Mouse (Mus musculus) left cerebral cortex, postnatal 14 days (tissue): ENCODE measurements around the gene Copb2. TPM values are rescaled to one million over a fixed set of nuclear protein-coding genes. Genes with fewer than 3 reads are reported as not detected.

Experiments
- DNase-seq, 2 experiments: peaks; one replicate each; pipeline ENCODE4 v3.0.0; 2021 to 2022; ENCODE audit warnings: low spot score in 2 of 2, mixed read lengths in 1 of 2
- intact Hi-C: fragments of 180-260 bp; cut with DNase I; formaldehyde crosslinking; loops from one replicate; pipeline ENCODE4 v1.15.1; 2025
- long read RNA-seq, 2 experiments: library from polyadenylated mRNA; stranded (forward); transcript quantifications; one replicate each; pipeline ENCODE4 v2.0.0; 2021
- total RNA-seq, 2 experiments: library from RNA; stranded (reverse); gene quantifications; 2 replicates each; pipeline ENCODE4 v1.2.3; 2021

The Copb2 gene
- total RNA-seq = 10 to 100 TPM; 84.8 to 88.2 TPM
- long read RNA-seq, experiment 1, transcript Copb2-201 (22 exons, 3,050 nt) = major isoform, 107 of 135 reads
- long read RNA-seq, experiment 1, partial matches to known transcripts = 22 of 135 reads
- long read RNA-seq, experiment 1, other reads (novel, unspliced or antisense) = 6 of 135 reads
- long read RNA-seq, experiment 2, transcript Copb2-201 (22 exons, 3,050 nt) = major isoform, 93 of 111 reads
- long read RNA-seq, experiment 2, partial matches to known transcripts = 10 of 111 reads
- long read RNA-seq, experiment 2, other reads (novel, unspliced or antisense) = 8 of 111 reads

DNA sequence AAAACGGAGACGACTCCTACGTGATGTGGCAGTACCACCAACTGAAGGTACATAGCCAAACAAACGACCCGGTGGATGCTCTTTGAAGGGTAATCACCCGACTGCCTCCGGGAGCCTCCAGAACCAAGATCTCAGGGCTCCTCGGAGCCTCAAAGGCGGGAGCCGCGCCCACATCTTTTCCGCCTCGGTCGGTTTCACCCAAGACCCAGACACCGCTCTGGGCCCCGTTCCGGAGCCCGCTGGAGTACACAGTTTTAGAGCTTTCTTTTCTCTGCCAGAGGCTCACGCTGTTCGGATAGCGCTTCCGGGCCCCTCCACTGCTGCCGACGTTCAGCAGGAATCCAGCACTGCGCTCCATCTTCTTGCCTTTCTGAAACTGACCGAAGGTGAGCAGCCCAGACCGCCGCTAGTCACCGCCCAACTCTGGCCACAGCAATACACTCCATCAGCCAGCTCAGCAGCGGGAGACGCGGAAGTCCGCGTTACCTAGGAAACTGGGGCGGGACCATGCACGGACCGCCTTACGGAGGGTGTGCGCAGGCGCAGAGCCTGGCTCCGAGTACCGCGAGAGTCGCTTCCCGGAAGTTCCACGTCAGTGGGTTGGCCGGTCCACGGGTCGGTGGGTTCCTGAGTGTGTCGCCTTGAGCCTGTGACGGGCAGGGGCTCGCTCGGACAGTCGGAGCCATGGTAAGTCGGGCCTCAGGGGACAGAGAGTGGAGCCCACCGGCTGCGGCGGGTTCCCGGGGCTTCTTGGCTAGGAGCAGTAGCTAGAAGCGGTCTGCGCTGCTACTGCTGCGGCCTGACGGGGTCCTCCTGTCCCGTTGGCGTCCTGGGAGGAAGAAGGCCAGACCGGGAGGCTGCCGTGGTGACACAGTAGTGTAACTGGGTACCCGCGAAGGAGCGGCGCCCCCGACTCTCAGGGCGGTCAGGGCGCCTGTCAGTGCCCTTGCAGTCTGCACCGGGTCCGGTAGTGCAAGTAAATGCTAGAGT lies at the start of gene Copb2:
Copb2 (plus strand) TSS at position 585 of the 990 bp plus-strand sequence.
- peak; percentile 99 for DNase-seq
- intact Hi-C loops = no loop called here

DNA sequence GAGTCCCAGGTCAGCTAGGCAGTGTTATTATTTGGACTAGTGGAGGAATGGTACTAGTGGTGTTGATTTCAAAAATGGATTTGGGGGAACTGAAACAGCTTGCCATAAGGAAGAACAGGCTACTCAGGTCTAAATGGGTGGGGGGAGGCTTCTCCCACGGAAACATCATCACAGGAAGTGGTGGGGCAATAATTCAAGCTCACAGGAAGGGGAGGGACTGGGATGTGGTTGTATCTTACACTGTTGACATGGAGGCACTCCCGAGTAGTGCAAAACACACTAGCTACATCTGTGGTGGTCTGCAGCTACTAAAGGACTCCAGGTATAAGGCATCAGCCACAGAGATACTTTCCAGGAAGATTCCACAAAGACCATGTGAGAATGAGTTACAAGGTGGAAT lies 39.6 kb upstream of the Copb2 start:
- intact Hi-C loops = no loop called here
- no peak for DNase-seq

DNA sequence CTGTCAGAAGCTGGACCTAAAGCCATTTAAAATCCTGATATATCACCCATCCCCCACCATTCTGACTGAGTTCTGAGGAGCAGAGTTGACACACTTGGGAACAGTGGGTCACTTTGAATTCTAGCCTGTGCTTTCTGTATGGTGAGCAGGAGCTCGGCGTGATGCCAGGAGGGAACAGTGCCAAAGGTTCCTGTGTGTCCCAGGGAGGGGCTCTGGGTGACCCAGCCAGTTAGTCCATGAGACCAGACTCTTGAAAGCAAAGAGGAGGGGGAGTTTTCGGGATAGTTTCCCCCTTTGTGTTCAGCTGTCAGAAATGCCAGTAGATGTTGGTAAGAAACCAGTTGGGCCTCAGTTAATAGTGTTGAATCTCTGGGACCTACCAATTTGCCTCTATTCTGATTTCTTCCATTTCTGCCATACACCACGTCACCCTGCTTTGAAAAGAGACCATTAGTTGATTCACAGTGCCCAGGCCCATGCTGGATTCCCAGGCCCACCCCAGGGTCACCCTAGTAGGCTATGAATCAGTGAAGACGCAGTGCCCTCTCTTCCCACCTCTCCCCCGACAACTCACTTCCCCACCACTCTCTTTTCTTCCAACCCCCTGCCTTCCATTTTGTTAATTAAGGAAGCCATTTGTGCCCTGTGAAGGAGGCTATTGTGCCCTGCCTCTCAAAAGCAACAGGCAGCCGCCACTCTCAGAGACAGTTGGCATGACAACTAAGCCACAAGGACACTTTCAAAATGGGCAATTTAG lies 38.6 kb upstream of the Copb2 start:
- intact Hi-C loops = no loop called here
- peak; percentile 28 to 30 for DNase-seq

DNA sequence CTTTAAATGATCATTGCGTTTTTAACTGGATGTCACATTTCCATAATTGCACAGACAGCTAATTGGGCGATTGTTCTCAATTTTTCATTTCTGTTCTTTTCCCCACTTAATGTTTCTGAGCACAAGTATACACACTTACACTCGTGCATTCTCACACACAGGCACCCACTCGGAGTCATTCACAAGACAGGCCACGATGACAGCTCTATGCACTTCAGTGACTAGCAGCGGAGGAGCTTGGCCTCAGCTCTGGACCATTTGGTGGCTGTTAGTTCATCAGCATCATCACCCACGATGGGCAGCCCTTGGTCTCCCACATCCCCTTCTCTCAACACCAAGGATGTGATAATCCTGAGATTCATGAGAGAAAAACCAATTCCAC lies 38.0 kb upstream of the Copb2 start:
- intact Hi-C loops = no loop called here
- no peak for DNase-seq

DNA sequence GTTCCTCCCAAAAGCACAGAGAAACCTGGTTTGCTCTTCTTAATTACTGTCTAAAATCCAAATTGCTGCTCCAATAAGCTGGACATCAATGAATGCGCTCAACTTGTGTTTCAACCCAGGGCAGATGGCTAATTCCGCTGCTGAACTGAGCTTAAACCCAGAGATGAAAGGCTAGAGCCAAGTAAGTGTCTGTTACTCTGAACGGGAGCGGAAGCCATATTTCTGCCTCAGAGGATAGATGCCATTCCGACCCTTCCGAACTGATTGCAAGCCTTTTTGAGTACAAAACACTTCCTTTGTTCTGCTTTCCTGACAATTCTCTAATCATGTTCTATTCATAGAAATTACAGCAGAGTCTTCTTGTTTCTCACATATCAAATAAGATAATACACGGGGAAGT lies 36.3 kb upstream of the Copb2 start:
- no peak for DNase-seq

DNA sequence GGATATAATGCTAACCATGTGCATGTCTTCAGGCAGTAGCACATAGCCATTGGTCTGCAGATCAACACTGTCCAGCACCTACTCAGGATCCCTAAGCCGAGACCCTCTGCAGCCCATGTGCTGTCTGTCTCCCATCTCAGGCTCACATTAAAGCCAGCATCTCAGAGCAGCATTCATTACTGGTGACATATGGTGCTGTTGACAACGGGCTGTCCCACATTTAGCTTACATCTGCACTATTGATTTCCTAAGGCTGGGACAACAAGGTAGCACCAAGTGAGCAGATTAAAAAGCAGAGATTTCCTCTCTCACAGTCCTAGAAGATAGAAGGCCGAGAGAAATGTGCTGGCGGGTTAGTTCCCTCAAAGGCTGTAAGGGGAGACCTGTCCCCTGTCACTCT lies 33.7 kb upstream of the Copb2 start:
- intact Hi-C loops = no loop called here
- DNase-seq = no peak

More for the DNA sequence above, 36.3 kb upstream of the Copb2 start:
- intact Hi-C loops = no loop called here

DNA sequence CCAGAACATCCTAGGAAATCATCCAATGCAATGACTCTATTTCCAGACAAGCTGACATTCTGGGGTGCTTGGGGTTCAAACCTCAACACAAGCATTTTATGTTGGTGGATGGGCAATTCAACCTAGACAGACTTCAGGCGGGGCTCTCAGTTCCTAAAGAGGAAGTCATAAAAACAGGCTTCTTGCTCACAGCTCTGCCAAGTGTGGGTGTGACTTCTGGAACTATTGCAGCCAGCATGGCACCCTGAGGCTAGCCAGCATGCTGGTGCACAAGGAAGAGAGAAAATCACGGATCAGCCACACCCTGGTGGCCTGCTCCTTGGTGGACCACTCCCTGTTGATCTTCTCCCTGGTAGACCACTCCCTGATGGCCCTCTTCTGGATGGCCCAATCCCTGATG lies 32.5 kb upstream of the Copb2 start:
- intact Hi-C loops = no loop called here
- DNase-seq = no peak

DNA sequence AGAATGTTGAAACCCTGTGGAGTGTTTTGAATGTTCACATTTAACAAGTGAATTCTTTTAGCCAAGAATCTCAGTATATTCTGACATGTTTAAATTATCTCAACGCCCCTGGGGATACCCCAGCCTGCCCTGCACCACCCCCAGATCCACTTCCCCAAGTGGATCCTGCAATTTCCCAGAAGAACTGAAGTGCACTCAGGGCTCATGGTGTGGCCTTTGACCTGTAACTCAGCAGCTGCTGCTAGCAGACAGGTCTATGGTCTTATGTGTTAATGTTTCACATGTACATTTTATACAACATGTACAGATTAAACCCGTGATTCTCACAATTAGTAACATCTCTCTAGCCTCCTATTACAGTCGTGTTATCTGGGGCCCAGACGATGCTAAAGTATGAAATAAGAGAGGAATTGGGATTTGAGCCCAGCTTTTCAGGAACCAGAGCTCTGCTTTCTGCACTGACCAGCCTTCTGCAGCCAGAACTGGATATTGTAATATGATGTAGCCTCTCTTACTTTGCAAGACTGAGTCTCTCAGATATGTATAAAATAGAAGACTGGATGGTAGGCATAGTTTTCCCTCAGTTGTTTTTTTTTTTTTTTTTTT lies 28.7 kb upstream of the Copb2 start:
- DNase-seq = no peak
- intact Hi-C loops = loop anchor here (5.0 kb wide), 4 partner anchors 117 to 1362 kb away; partner anchors contain the start of gene Clstn2

DNA sequence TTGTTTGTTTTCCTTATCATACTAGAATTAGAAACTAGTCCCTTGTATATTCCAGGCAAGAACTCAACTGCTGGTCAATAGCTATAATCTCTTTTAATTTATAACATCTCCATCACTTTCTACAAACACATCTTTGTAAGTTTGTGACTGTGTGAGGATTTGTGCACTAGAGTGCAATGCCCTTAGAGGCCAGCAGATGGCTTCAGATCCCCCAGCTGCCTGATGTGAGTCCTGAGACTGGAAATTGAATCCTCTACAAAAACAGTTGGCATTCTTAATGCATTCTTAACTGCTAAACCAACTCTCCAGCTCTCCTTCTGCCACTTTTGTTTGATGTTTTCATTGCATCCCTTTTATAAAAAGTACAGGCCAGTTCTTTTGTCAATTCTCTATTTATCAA lies 27.8 kb upstream of the Copb2 start:
- intact Hi-C loops = loop anchor here (5.0 kb wide), 4 partner anchors 118 to 1363 kb away; partner anchors contain the start of gene Clstn2
- DNase-seq = no peak

DNA sequence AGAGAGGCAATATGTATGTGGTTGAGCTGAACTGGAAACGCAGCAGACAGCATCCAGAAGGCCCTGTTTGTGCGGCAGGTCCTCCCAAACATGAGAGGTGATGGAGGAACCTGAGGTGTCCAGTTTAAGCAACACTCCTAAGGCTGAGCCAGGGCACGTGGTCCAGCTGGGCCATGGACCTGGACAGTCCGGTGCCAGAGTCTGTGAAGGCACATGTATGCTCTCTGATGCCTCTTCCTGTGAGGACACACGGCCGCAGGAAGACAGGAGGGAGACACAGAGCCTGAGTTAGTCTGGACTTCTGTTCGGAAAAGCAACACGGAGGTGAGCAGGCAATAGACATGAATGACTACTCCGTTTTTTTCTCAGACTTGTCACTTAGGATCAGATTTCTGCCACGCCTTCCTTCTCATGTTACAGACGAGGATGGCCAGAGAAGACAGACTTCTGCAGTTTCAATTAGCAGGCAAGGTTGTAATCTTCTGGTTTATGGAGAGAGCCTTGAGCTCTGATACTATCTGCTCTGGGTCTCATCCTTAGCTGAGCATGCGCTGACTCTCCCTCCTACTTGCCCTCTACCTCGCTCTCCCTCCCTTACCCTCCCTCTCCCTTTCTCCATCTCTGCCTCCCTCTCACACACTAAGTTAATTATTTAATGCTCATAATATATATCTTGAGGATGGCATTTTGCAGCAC lies 25.4 kb upstream of the Copb2 start:
- DNase-seq = no peak
- intact Hi-C loops = loop anchor here (5.0 kb wide), 4 partner anchors 121 to 1366 kb away; partner anchors contain the start of gene Clstn2

DNA sequence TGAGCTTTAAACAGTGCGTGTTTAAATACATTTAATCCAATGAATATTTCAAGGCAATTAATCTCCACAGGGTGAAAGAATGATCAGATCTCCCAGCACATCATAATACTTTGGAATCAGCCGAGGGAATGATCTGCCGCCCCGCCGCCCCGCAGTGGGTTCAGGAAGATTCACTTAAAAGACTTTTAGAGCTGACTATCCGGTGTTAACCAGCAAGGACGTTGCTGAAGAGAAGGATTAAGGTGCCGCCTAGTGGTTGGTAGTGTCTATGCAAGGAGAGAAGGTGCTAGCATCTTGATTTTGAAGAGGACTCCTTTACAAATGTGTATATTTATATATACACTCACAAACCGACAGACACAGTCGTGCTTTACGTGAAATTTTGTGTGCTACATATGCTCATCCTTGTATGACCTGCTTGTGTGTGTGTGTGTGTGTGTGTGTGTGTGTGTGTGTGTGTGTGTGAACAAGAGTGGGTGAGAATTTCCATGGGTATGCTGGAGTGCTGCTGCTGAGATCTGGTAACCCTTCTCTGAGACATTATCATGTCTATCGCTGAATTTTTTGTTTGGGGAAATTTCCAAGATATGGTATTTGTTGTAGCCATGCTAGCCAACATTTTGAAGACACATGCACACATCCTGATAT lies 24.7 kb upstream of the Copb2 start:
- peak; percentile 86 to 89 for DNase-seq
- intact Hi-C loops = loop anchor here (5.0 kb wide), 4 partner anchors 122 to 1367 kb away; partner anchors contain the start of gene Clstn2

DNA sequence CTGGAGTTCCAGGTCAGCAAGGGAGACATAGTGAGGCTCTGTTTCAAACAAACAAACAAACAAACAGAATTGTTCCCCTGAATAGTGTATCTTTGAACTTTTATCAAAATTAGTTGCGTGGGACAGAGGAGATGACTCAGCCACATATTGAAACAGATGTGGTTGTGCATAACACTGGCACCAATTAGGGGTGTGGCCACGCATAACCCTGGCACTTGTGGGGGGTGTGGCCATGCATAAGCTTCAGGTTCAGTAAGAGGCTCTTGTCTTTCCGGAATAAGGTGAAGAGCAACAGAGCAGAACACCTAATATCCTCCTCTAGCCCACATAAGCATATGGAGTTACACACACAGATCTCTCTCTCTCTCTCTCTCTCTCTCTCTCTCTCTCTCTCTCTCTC lies 19.5 kb upstream of the Copb2 start:
- intact Hi-C loops = no loop called here
- DNase-seq = no peak

DNA sequence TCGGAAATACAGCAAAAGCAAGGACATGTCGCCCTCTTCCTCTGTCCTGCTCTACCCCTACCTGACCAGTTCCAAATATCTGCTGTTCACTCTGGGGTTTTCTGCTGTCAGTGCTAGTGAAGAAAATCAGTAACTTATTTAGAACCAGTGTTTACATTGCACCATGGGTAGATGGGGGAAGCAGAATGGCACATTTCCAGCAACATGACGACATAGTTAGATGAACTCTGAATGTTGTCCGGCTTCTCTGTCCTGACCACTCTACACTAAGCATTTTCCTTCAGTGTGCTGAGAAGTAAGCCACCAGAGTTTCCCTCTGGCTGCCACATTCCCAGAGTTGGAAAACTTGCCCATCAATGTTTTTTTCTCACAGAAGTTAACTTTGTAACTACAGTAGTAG lies 20.3 kb downstream of the Copb2 start:
- intact Hi-C loops = no loop called here
- DNase-seq = no peak

DNA sequence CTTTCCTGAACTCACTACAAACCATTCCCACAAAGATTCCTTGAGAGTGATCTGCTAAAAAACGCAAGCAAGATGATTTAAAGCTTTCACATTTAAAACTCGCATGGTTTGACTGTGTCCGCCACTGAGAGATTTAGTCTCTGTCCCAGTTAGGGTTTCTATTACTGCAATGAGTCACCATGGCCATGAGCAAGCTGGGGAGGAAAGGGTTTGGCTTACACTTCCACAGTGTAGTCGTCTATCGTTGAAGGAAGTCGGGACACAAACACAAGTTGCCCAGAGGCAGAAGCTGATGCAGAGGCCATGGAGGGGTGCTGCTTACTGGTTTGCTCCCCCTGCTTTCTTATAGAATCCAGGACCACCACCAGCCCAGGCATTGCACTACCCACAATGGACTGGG lies 36.6 kb downstream of the Copb2 start:
- intact Hi-C loops = no loop called here
- no peak for DNase-seq

DNA sequence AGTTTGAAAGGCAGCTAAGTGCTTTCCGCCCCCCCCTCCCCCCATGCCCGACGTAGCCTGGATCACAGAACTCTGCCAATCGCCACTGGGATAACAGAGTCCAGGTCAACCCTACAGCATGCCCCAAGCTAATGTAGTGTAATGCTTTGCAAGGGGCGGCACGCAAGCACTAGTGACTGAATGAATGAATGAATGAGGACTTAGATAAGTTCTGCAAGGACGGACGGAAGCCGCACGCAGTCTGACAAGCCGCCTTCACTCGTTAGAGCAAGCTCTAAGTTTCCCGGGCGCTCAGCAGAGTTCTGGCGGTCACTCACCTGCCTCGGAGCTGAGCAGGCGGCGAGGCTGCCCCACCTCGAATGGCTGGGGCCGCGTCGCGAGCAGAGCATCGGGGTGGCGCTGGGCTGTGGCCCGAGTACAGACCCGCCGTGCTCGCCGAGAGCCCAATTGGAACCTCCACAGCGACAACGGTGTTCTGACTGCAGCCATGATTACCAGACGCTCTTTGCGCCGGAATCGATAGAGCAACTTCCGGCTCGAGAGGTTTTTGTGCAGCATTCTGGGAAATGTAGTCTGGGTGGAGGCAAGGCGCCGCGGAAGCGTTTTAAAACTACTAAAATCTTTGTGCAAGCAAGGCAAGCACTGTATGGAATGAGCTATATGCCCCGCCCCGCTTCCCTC lies 37.8 kb downstream of the Copb2 start, which contains the start of gene Mrps22:
Mrps22 (minus strand) TSS at position 505 of the 681 bp plus-strand sequence.
- peak; percentile 85 to 88 for DNase-seq
- intact Hi-C loops = no loop called here

DNA sequence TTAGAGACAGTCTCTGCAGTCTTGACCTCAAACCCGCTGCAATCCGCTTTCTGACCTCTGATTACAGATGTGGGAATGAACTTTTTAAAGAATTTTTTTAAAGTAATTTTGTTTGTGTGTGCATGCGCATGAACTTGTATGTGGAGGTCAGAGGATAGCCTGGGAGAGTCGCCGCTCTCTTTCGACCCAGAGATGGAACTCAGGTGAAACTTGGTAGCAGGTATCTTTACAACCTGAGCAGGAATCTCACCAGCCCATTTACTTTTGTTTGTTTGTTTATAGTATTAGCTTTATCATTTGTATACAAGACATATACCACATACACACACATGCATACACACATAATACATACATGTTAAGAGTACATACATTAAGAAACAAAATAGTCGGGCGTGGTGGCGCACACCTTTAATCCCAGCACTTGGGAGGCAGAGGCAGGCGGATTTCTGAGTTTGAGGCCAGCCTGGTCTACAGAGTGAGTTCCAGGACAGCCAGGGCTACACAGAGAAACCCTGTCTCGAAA lies 38.4 kb downstream of the Copb2 start:
- intact Hi-C loops = no loop called here
- DNase-seq = no peak

DNA sequence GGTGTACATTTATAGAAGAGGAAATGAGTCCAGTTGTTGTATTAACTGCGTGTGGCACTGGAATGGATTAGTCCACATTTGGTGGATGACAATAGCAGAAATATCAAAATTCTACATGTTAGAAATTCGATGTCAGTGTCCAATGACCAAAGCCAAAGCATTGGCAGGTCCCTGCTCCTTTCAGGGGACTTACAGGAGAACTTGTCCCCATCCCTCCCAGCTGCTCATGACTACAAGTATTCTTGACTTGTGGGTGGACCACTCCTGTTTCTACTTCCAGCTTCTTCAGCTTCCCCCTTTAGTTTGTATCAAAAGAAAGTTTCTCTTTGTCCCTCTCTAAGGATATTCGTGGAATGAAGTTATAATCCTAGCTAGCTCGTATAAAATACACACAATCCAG lies 41.4 kb downstream of the Copb2 start:
- DNase-seq = no peak
- intact Hi-C loops = no loop called here
